Mouse (Mus musculus): ENCODE measurements around the gene Gadl1. TPM values are rescaled to one million over a fixed set of nuclear protein-coding genes. Genes with fewer than 3 reads are reported as not detected.

The Gadl1 gene
- polyA plus RNA-seq (2015; fragmentation: Nextera tagmentation; extraction: Ambion mirVana): 0.22 and 0.28 TPM in 2 replicates

GRCm38 (mm10) chr9:115909155-115909554 is at the start of gene Gadl1:
Gene Gadl1 (plus strand): TSS chr9:115909455.
- Histone ChIP-seq H3K4me1 (replicated peaks) (peaks cover 4% of the 10 kb centered on the region; the same call in 1 of the 2 replicates), H3K9me3 (no peaks in the 10 kb centered on the region), H3K36me3 (no peaks in the 10 kb centered on the region), H3K4me2 (peak within 1 kb of the TSS; percentile 22; the same call in 1 of the 2 replicates), H3K4me3 (no peak within 1 kb of the TSS), H3K27me3 (no peaks in the 10 kb centered on the region), H3K27ac (replicated peaks) (no peak within 1 kb of the TSS), H3K9ac (no peak within 1 kb of the TSS)
- 69% methylated on average over 9 of the region's 9 CpGs for WGBS
- no peak for ATAC-seq (ENCODE audit: low FRiP score, low read depth)

GRCm38 (mm10) chr9:115862802-115863201 is 46.5 kb upstream of the Gadl1 start:
- H3K9ac ChIP-seq: no peak overlapping the region
- H3K27ac ChIP-seq (replicated peaks): no peak overlapping the region
- WGBS: 75% methylated on average over 5 of the region's 5 CpGs

GRCm38 (mm10) chr9:115863326-115863725 is 45.9 kb upstream of the Gadl1 start:
- Histone ChIP-seq H3K4me1 (replicated peaks) (no peaks in the 10 kb centered on the region), H3K27ac (replicated peaks) (no peak overlapping the region), H3K36me3 (no peaks in the 10 kb centered on the region), H3K9ac (no peak overlapping the region), H3K4me3 (no peak overlapping the region), H3K9me3 (no peaks in the 10 kb centered on the region), H3K4me2 (no peak overlapping the region), H3K27me3 (no peaks in the 10 kb centered on the region)
- ATAC-seq (ENCODE audit: low FRiP score, low read depth): no peak
- WGBS: 76% methylated on average over 6 of the region's 6 CpGs

More at GRCm38 (mm10) chr9:115862802-115863201, 46.5 kb upstream of the Gadl1 start:
- ATAC-seq (ENCODE audit: low FRiP score, low read depth): no peak
- no peaks in the 10 kb centered on the region for H3K27me3 ChIP-seq
- no peaks in the 10 kb centered on the region for H3K36me3 ChIP-seq
- no peak overlapping the region for H3K4me3 ChIP-seq
- H3K4me1 ChIP-seq (replicated peaks): no peaks in the 10 kb centered on the region
- no peak overlapping the region for H3K4me2 ChIP-seq
- H3K9me3 ChIP-seq: no peaks in the 10 kb centered on the region

- H3K4me2 ChIP-seq: no peak overlapping the region
- 61% methylated on average over 2 of the region's 2 CpGs for WGBS
- no peak overlapping the region for H3K27ac ChIP-seq (replicated peaks)
- H3K4me1 ChIP-seq (replicated peaks): no peaks in the 10 kb centered on the region
- H3K27me3 ChIP-seq: no peaks in the 10 kb centered on the region
- no peaks in the 10 kb centered on the region for H3K9me3 ChIP-seq
- no peak overlapping the region for H3K4me3 ChIP-seq
- no peaks in the 10 kb centered on the region for H3K36me3 ChIP-seq
- no peak overlapping the region for H3K9ac ChIP-seq
- ATAC-seq (ENCODE audit: low FRiP score, low read depth): no peak
These were observed 42.0 kb upstream of the Gadl1 start for GRCm38 (mm10) chr9:115867277-115867676.

GRCm38 (mm10) chr9:115870168-115870567 is 39.1 kb upstream of the Gadl1 start:
- Histone ChIP-seq H3K4me2 (no peak overlapping the region), H3K9ac (no peak overlapping the region), H3K36me3 (no peaks in the 10 kb centered on the region), H3K9me3 (no peaks in the 10 kb centered on the region), H3K27me3 (no peaks in the 10 kb centered on the region), H3K4me3 (no peak overlapping the region), H3K4me1 (replicated peaks) (no peaks in the 10 kb centered on the region), H3K27ac (replicated peaks) (no peak overlapping the region)
- ATAC-seq (ENCODE audit: low FRiP score, low read depth): no peak
- WGBS: 92% methylated on average over 13 of the region's 13 CpGs

- H3K9me3 ChIP-seq: no peaks in the 10 kb centered on the region
- H3K27ac ChIP-seq (replicated peaks): no peak overlapping the region
- no peak overlapping the region for H3K4me3 ChIP-seq
- H3K27me3 ChIP-seq: no peaks in the 10 kb centered on the region
- H3K4me2 ChIP-seq: no peak overlapping the region
- ATAC-seq (ENCODE audit: low FRiP score, low read depth): no peak
- H3K4me1 ChIP-seq (replicated peaks): no peaks in the 10 kb centered on the region
- H3K9ac ChIP-seq: no peak overlapping the region
- 93% methylated on average over 5 of the region's 5 CpGs for WGBS
- no peaks in the 10 kb centered on the region for H3K36me3 ChIP-seq
These were observed 38.6 kb upstream of the Gadl1 start for GRCm38 (mm10) chr9:115870640-115871039.

GRCm38 (mm10) chr9:115880500-115880899 is 28.8 kb upstream of the Gadl1 start:
- Histone ChIP-seq H3K27ac (replicated peaks) (no peak overlapping the region), H3K4me2 (no peak overlapping the region), H3K9ac (no peak overlapping the region), H3K4me1 (replicated peaks) (no peaks in the 10 kb centered on the region), H3K4me3 (no peak overlapping the region), H3K27me3 (no peaks in the 10 kb centered on the region), H3K36me3 (no peaks in the 10 kb centered on the region), H3K9me3 (no peaks in the 10 kb centered on the region)
- 94% methylated on average over 6 of the region's 6 CpGs for WGBS
- no peak for ATAC-seq (ENCODE audit: low FRiP score, low read depth)

- Histone ChIP-seq H3K9me3 (no peaks in the 10 kb centered on the region), H3K9ac (no peak overlapping the region), H3K4me3 (no peak overlapping the region), H3K4me2 (no peak overlapping the region), H3K27ac (replicated peaks) (no peak overlapping the region), H3K4me1 (replicated peaks) (no peaks in the 10 kb centered on the region), H3K36me3 (no peaks in the 10 kb centered on the region), H3K27me3 (no peaks in the 10 kb centered on the region)
- no peak for ATAC-seq (ENCODE audit: low FRiP score, low read depth)
- WGBS: 92% methylated on average over 3 of the region's 3 CpGs
These were observed 28.1 kb upstream of the Gadl1 start for GRCm38 (mm10) chr9:115881137-115881536.

- Histone ChIP-seq H3K4me3 (no peak overlapping the region), H3K4me1 (replicated peaks) (no peaks in the 10 kb centered on the region), H3K4me2 (no peak overlapping the region), H3K27ac (replicated peaks) (no peak overlapping the region), H3K27me3 (no peaks in the 10 kb centered on the region), H3K36me3 (no peaks in the 10 kb centered on the region), H3K9me3 (no peaks in the 10 kb centered on the region), H3K9ac (no peak overlapping the region)
- WGBS: 84% methylated on average over 5 of the region's 5 CpGs
- no peak for ATAC-seq (ENCODE audit: low FRiP score, low read depth)
These were observed 26.5 kb upstream of the Gadl1 start for GRCm38 (mm10) chr9:115882627-115883200.

- H3K4me3 ChIP-seq: no peak overlapping the region
- no peaks in the 10 kb centered on the region for H3K9me3 ChIP-seq
- H3K4me1 ChIP-seq (replicated peaks): no peaks in the 10 kb centered on the region
- no peak overlapping the region for H3K4me2 ChIP-seq
- no peak overlapping the region for H3K27ac ChIP-seq (replicated peaks)
- H3K27me3 ChIP-seq: no peaks in the 10 kb centered on the region
- 92% methylated on average over 5 of the region's 5 CpGs for WGBS
- no peak overlapping the region for H3K9ac ChIP-seq
- no peak for ATAC-seq (ENCODE audit: low FRiP score, low read depth)
- no peaks in the 10 kb centered on the region for H3K36me3 ChIP-seq
These were observed 25.8 kb upstream of the Gadl1 start for GRCm38 (mm10) chr9:115883413-115883812.

- Histone ChIP-seq H3K36me3 (no peaks in the 10 kb centered on the region), H3K9me3 (no peaks in the 10 kb centered on the region), H3K27me3 (no peaks in the 10 kb centered on the region), H3K27ac (replicated peaks) (no peak overlapping the region), H3K9ac (no peak overlapping the region), H3K4me2 (no peak overlapping the region), H3K4me1 (replicated peaks) (no peaks in the 10 kb centered on the region), H3K4me3 (no peak overlapping the region)
- no peak for ATAC-seq (ENCODE audit: low FRiP score, low read depth)
- WGBS: 75% methylated on average over 5 of the region's 5 CpGs
These were observed 21.7 kb upstream of the Gadl1 start for GRCm38 (mm10) chr9:115887571-115887970.

GRCm38 (mm10) chr9:115893131-115893530 is 16.1 kb upstream of the Gadl1 start:
- 54% methylated on average over 4 of the region's 4 CpGs for WGBS
- no peaks in the 10 kb centered on the region for H3K27me3 ChIP-seq
- ATAC-seq (ENCODE audit: low FRiP score, low read depth): no peak

GRCm38 (mm10) chr9:115893947-115894346 is 15.3 kb upstream of the Gadl1 start:
- WGBS: 93% methylated on average over 10 of the region's 10 CpGs
- no peaks in the 10 kb centered on the region for H3K36me3 ChIP-seq
- no peak overlapping the region for H3K4me3 ChIP-seq
- H3K9ac ChIP-seq: no peak overlapping the region
- H3K4me2 ChIP-seq: no peak overlapping the region
- no peak for ATAC-seq (ENCODE audit: low FRiP score, low read depth)
- no peaks in the 10 kb centered on the region for H3K4me1 ChIP-seq (replicated peaks)
- no peaks in the 10 kb centered on the region for H3K27me3 ChIP-seq
- H3K9me3 ChIP-seq: 0 out of 2 replicates have a peak, but pooled peaks cover 7% of the 10 kb centered on the region
- no peak overlapping the region for H3K27ac ChIP-seq (replicated peaks)

More at GRCm38 (mm10) chr9:115893131-115893530, 16.1 kb upstream of the Gadl1 start:
- Histone ChIP-seq H3K9me3 (0 out of 2 replicates have a peak, but pooled peaks cover 7% of the 10 kb centered on the region), H3K36me3 (no peaks in the 10 kb centered on the region), H3K4me2 (no peak overlapping the region), H3K27ac (replicated peaks) (no peak overlapping the region), H3K4me1 (replicated peaks) (no peaks in the 10 kb centered on the region), H3K4me3 (no peak overlapping the region), H3K9ac (no peak overlapping the region)
